Mouse (Mus musculus): ENCODE measurements around the gene Timm10. TPM values are rescaled to one million over a fixed set of nuclear protein-coding genes. Genes with fewer than 3 reads are reported as not detected.

Timm10 gene
- polyA plus RNA-seq, 1 experiment from 2014 or later: 28.5 TPM

DNA sequence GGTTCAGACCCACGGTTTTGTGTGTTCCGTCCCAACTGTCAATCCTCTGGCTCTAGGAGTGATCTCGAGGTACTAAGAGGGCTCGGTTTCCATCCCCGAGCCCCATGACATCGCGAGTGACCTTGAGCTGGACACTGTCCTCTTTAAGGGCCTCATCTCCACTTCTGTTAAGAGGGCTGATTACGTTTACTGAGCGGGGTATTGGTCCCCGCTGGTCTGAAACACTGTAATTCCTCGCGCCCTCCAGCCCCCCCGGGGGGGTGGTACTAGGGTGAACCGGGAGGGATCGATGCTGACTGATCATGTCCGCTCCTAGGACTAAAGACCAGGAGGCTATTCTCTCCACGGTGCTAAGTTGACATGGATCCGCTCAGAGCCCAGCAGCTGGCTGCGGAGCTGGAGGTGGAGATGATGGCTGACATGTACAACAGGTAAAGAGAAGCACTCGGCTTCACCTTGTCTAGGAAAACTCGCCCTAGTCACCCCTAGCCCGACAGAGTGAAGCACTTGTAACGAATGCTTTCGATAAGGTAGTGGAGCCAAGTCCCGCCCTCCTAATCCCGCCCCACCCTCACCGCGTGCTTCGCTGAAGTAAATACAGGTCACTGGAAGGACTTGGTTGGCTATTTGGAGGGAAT is 605 bp downstream of the Timm10 start:
- H3K9me3 ChIP-seq (ENCODE audit: low read length): no peaks in the 10 kb centered on the region
- H3K4me2 ChIP-seq (replicated peaks; ENCODE audit: low read depth, low read length): peak overlapping the region; percentile 96
- DNase-seq (ENCODE audit: low spot score) (peak; percentile 59), ATAC-seq (no peak; the same call in 1 of the 2 replicates)
- peak overlapping the region; percentile 41 for H3K9ac ChIP-seq (replicated peaks; ENCODE audit: low read depth)
- no peaks in the 10 kb centered on the region for H3K36me3 ChIP-seq (ENCODE audit: insufficient read depth, low read length)
- H3K27me3 ChIP-seq (replicated peaks; ENCODE audit: insufficient read depth, low read length): no peaks in the 10 kb centered on the region
- under 1% methylated on average over 29 of the region's 29 CpGs for WGBS
- TF ChIP-seq EP300 (IDR thresholded peaks at IDR 0.05): no peak
- no peak for TF ChIP-seq CTCF (IDR thresholded peaks at IDR 0.05)
- H3K4me3 ChIP-seq (ENCODE audit: low read depth, low read length): peak overlapping the region; percentile 74
- H3K4me1 ChIP-seq (ENCODE audit: insufficient read depth, low read depth, low read length): peaks cover 4% of the 10 kb centered on the region; the same call in 1 of the 2 replicates
- H3K27ac ChIP-seq (ENCODE audit: low read length): peak overlapping the region; percentile 35; the same call in 1 of the 2 replicates

DNA sequence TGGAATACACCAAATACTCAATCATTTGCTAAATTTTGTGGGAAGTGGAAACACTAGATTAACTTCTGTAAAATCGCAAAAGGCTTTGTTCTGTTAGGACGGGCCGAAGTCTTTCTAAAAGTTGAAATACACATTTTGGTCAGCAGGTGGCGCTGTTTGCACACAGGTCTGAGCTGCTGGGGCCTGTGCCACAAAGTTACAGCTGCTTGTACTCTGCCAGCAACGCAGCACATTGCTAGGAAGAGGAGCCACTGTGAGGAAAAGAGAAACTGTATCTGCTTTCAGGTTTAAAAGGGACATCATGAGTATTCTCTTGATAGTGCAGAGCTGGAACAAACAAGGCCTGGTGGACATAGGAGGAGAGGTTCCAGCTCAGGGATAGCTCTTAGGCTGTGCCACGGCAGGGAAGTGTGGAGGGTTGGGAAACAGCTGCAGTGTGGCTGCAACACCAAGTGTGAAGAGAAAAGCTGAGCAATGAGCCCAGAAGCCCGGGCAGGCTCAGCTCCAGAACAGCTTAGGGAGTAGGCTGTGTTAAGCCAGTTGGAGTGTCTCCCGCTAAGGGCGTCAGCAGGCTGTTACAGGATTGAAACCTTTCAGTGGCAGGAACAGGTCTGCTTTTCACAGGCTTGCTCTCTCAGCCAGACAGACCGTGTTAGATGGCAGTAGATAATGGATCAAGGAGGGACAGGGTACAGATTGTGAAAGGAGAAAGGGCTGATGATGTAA is 5.0 kb downstream of the Timm10 start:
- DNase-seq (ENCODE audit: low spot score): peak; percentile 91
- Histone ChIP-seq H3K9me3 (ENCODE audit: low read length) (no peaks in the 10 kb centered on the region), H3K4me1 (ENCODE audit: insufficient read depth, low read depth, low read length) (peaks cover 4% of the 10 kb centered on the region; the same call in 1 of the 2 replicates), H3K9ac (replicated peaks; ENCODE audit: low read depth) (no peak overlapping the region), H3K36me3 (ENCODE audit: insufficient read depth, low read length) (no peaks in the 10 kb centered on the region), H3K4me2 (replicated peaks; ENCODE audit: low read depth, low read length) (no peak overlapping the region), H3K27ac (ENCODE audit: low read length) (peak overlapping the region; percentile 20; the same call in 1 of the 2 replicates), H3K27me3 (replicated peaks; ENCODE audit: insufficient read depth, low read length) (no peaks in the 10 kb centered on the region), H3K4me3 (ENCODE audit: low read depth, low read length) (no peak overlapping the region)
- peak; percentile 94 for TF ChIP-seq CTCF (IDR thresholded peaks at IDR 0.05)
- TF ChIP-seq EP300 (IDR thresholded peaks at IDR 0.05): 0 out of 2 replicates have a peak, but pooled peaks have one; percentile 26
- 25% methylated on average over 10 of the region's 10 CpGs for whole genome bisulfite sequencing
- peak; percentile 89 for ATAC-seq

DNA sequence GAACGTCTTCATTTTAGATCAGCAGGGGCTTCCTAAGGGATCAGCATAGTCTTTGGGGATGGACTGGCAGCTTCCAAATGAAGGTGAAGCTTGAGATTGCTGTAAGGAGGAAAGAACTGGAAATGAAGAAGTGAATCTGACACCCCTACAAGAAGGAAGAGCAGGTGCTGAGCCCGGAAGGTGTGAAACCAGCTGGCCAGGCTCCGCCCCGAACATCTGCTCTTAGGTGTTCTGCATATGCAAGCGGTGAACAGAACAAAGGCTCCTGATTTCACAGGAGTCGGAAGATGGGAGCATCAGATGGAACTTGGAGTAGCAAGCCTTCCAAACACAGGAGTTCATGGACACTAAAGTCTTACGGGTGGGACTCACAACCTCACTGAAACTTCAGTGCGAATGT is 10.3 kb downstream of the Timm10 start:
- H3K4me2 ChIP-seq (replicated peaks; ENCODE audit: low read depth, low read length): no peak overlapping the region
- no peak overlapping the region for H3K27ac ChIP-seq (ENCODE audit: low read length)
- no peak for ATAC-seq
- 0 out of 2 replicates have a peak, but pooled peaks cover 3% of the 10 kb centered on the region for H3K27me3 ChIP-seq (replicated peaks; ENCODE audit: insufficient read depth, low read length)
- H3K4me3 ChIP-seq (ENCODE audit: low read depth, low read length): no peak overlapping the region
- H3K9ac ChIP-seq (replicated peaks; ENCODE audit: low read depth): no peak overlapping the region
- no peak for DNase-seq (ENCODE audit: low spot score)
- 56% methylated on average over 8 of the region's 8 CpGs for WGBS
- H3K36me3 ChIP-seq (ENCODE audit: insufficient read depth, low read length): no peaks in the 10 kb centered on the region
- TF ChIP-seq CTCF (IDR thresholded peaks at IDR 0.05): no peak
- no peak for TF ChIP-seq EP300 (IDR thresholded peaks at IDR 0.05)
- H3K9me3 ChIP-seq (ENCODE audit: low read length): no peaks in the 10 kb centered on the region
- peaks cover 7% of the 10 kb centered on the region; the same call in 1 of the 2 replicates for H3K4me1 ChIP-seq (ENCODE audit: insufficient read depth, low read depth, low read length)

DNA sequence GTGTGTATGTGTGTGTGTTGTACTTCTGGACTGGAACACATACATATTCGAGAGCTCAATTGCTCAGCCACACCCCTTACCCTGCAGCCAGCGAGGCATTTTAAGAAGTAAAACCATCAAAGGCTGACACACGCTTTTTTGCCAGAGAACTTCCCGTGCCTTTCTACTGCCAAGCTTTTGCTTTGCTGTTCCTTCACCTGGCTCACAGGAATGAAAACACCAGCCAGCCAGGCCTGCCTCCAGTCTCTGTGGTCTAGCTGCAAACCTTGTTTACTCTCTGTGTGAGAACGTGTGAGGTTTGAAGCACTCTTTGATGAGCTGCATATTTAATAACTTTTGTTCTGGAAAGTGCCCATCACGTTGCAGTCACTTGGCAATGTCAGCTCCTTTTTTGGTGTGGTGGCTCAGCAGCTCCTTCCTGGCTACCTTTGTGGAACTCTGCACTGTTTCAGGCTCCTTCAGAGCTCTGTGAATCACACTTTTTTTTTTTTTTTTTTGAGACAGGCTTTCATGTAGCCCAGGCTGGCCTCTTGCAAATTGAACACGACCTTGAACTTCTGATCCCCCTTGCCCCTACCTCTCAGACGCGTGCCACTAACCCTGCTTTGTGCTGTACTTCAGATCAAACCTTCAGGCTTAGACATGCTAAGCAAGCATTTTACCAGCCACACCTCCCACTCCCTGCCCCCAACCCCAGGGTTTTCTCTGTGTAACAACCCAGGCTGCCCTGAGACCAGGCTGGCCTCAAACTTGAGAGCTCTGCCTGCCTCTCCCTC is 11.2 kb downstream of the Timm10 start:
- H3K27me3 ChIP-seq (replicated peaks; ENCODE audit: insufficient read depth, low read length): 0 out of 2 replicates have a peak, but pooled peaks cover 3% of the 10 kb centered on the region
- H3K4me2 ChIP-seq (replicated peaks; ENCODE audit: low read depth, low read length): 0 out of 2 replicates have a peak overlapping the region, but pooled peaks have one; percentile 80
- ATAC-seq (no peak), DNase-seq (ENCODE audit: low spot score) (no peak)
- TF ChIP-seq CTCF (IDR thresholded peaks at IDR 0.05) (no peak), EP300 (IDR thresholded peaks at IDR 0.05) (no peak)
- H3K4me1 ChIP-seq (ENCODE audit: insufficient read depth, low read depth, low read length): peaks cover 7% of the 10 kb centered on the region; the same call in 1 of the 2 replicates
- 28% methylated on average over 9 of the region's 9 CpGs for WGBS
- H3K36me3 ChIP-seq (ENCODE audit: insufficient read depth, low read length): no peaks in the 10 kb centered on the region
- 0 out of 2 replicates have a peak overlapping the region, but pooled peaks have one; percentile 58 for H3K4me3 ChIP-seq (ENCODE audit: low read depth, low read length)
- no peaks in the 10 kb centered on the region for H3K9me3 ChIP-seq (ENCODE audit: low read length)
- H3K9ac ChIP-seq (replicated peaks; ENCODE audit: low read depth): no peak overlapping the region
- no peak overlapping the region for H3K27ac ChIP-seq (ENCODE audit: low read length)

DNA sequence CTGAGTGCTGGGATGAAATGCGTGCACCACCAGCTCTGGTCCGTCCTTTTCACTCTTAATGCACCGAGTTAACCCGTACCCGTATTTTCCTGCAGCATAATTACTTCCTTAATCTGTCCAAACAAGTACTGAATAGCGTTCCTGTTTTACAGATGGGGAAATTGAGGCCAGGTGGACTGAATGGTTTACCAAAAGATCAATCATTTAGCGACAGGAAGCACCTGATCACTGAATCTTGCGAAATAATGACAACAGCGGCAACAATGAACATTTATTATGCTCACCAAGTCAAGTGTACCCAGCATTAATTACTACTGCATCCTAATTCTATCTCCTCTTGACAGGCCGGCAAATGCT is 11.8 kb downstream of the Timm10 start, which contains the start of gene Slc43a1:
Gene Slc43a1, plus strand, starts transcription at position 258 of the 357 bp plus-strand sequence.
- H3K9ac ChIP-seq (replicated peaks; ENCODE audit: low read depth): peak within 1 kb of the TSS; percentile 71
- no peaks in the 10 kb centered on the region for H3K9me3 ChIP-seq (ENCODE audit: low read length)
- 22% methylated on average over 10 of the region's 10 CpGs for WGBS

More for the DNA sequence above, 11.8 kb downstream of the Timm10 start, which contains the start of gene Slc43a1:
- Histone ChIP-seq H3K4me1 (ENCODE audit: insufficient read depth, low read depth, low read length) (peaks cover 7% of the 10 kb centered on the region; the same call in 1 of the 2 replicates), H3K4me3 (ENCODE audit: low read depth, low read length) (peak within 1 kb of the TSS; percentile 58), H3K27ac (ENCODE audit: low read length) (peak within 1 kb of the TSS; percentile 74), H3K36me3 (ENCODE audit: insufficient read depth, low read length) (no peaks in the 10 kb centered on the region), H3K4me2 (replicated peaks; ENCODE audit: low read depth, low read length) (peak within 1 kb of the TSS; percentile 80), H3K27me3 (replicated peaks; ENCODE audit: insufficient read depth, low read length) (0 out of 2 replicates have a peak, but pooled peaks cover 3% of the 10 kb centered on the region)
- no peak for DNase-seq (ENCODE audit: low spot score)
- TF ChIP-seq EP300 (IDR thresholded peaks at IDR 0.05): no peak
- no peak for TF ChIP-seq CTCF (IDR thresholded peaks at IDR 0.05)
- no peak for ATAC-seq

Data from lung, postnatal 0 days (tissue).